Mouse (Mus musculus): ENCODE data around the gene Slc39a5. TPM values are rescaled to one million over a fixed set of nuclear protein-coding genes. Genes with fewer than 3 reads are reported as not detected.

Gene Slc39a5
- polyA plus RNA-seq, 1 experiment, result not detected

GRCm38 (mm10) chr10:128370021-128370420 is 31.0 kb downstream of the Slc39a5 start:
- no peaks in the 10 kb centered on the region; the same call in 1 of the 2 replicates for H3K4me1 ChIP-seq (ENCODE audit: control insufficient read depth, insufficient read depth, low read length)
- no peak overlapping the region for H3K4me3 ChIP-seq (replicated peaks; ENCODE audit: control insufficient read depth, low read depth, low read length)
- H3K27ac ChIP-seq (ENCODE audit: control insufficient read depth, insufficient read depth, low read depth, low read length, poor library complexity), result no peak overlapping the region
- no peak for TF ChIP-seq POLR2A (IDR thresholded peaks at IDR 0.05; ENCODE audit: borderline replicate concordance, control insufficient read depth, low read depth, low read length)
- no peak for TF ChIP-seq CTCF (IDR thresholded peaks at IDR 0.05; ENCODE audit: control insufficient read depth, insufficient read depth, low read length)
- 73% methylated on average over 6 of the region's 6 CpGs for WGBS

DNA sequence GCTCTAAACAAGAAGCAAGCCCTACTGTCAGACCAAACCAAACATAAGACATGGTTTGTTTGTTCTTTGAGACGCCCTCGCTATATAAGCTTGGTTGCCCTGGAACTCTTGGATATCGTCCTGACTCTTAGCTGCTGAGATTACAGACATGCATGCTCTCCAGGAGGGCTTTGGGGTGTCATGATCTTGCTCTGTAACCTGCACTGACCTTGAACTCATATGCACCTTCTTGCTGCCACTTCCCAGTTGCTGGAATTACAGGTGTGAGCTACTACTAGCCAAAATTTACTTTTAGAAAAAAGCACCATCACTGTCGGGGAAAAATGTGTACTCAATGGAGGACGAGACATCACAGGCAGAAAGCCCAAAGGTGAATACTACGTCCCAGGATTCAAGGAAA is 31.4 kb downstream of the Slc39a5 start:
- no peak overlapping the region for H3K4me3 ChIP-seq (replicated peaks; ENCODE audit: control insufficient read depth, low read depth, low read length)
- TF ChIP-seq CTCF (IDR thresholded peaks at IDR 0.05; ENCODE audit: control insufficient read depth, insufficient read depth, low read length), result no peak
- no peak for TF ChIP-seq POLR2A (IDR thresholded peaks at IDR 0.05; ENCODE audit: borderline replicate concordance, control insufficient read depth, low read depth, low read length)

DNA sequence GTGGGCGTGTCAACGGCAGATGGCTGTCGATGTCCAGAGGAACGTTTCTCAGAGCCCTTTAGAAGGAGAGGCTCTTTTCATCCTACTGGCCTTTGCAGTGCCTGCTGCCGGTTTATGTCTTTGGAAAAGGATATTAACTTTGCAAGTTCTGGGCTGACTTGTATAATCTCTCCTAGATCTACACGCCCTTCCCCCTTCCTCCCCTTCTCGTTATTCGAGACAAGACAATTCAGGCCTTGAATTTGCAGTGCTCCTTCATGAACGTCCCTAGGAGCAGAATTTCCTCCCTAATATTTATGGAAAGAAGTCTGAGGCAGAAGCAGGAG is 31.8 kb downstream of the Slc39a5 start:
- Histone ChIP-seq H3K4me1 (ENCODE audit: control insufficient read depth, insufficient read depth, low read length) (no peaks in the 10 kb centered on the region; the same call in 1 of the 2 replicates), H3K4me3 (replicated peaks; ENCODE audit: control insufficient read depth, low read depth, low read length) (peak overlapping the region; percentile 88), H3K27ac (ENCODE audit: control insufficient read depth, insufficient read depth, low read depth, low read length, poor library complexity) (peak overlapping the region; percentile 97)
- WGBS, result 3% methylated on average over 9 of the region's 9 CpGs
- TF ChIP-seq CTCF (IDR thresholded peaks at IDR 0.05; ENCODE audit: control insufficient read depth, insufficient read depth, low read length) (no peak), POLR2A (IDR thresholded peaks at IDR 0.05; ENCODE audit: borderline replicate concordance, control insufficient read depth, low read depth, low read length) (no peak)

More for the DNA sequence above, 31.4 kb downstream of the Slc39a5 start:
- no peaks in the 10 kb centered on the region; the same call in 1 of the 2 replicates for H3K4me1 ChIP-seq (ENCODE audit: control insufficient read depth, insufficient read depth, low read length)
- peak overlapping the region; percentile 97; the same call in 1 of the 2 replicates for H3K27ac ChIP-seq (ENCODE audit: control insufficient read depth, insufficient read depth, low read depth, low read length, poor library complexity)
- 77% methylated on average over 6 of the region's 6 CpGs for WGBS

DNA sequence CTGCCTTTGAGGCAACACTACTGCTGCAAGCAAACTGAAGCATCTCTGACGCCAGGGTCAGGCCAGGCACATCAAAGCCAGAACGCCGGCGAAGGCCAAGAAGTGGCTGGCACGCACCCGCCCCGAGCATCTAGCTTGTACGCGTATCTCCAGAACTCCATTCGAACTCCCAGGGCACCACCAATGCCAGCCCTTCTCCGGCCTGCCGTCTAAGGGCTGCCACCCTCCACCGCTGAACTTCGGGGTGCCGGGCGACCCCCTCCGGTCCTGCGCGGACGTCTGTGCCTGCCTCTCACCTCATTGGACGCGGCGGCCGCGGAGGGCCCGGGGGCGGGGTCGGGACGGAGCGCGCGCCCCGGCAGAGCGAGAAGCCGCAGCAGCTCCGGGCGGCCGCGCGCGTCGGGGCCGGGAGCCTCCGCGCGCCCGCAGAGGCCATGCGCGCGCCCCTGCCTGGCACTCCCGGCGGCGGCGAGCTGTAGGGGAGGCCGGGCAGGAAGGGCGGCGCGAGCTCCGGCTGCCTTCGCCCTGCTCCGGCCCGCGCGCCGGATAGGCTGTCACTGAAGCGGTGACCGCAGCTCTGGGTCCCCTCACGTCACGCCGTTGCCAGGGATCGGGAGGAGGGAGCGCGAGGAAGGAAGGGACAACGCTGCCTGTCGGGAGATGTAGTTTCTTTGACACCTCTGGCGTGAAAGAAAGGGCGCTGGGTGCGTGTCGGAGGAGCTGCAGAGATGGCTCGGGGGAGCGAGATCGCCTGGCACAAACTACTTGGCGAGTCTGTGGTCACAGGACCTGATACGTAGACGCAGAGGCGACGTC is 32.4 kb downstream of the Slc39a5 start, which contains the start of gene Coq10a:
Gene Coq10a (minus strand): TSS at position 596 of the 816 bp plus-strand sequence.
- under 1% methylated on average over 87 of the region's 87 CpGs for WGBS
- Histone ChIP-seq H3K27ac (ENCODE audit: control insufficient read depth, insufficient read depth, low read depth, low read length, poor library complexity) (peak within 1 kb of the TSS; percentile 97), H3K4me3 (replicated peaks; ENCODE audit: control insufficient read depth, low read depth, low read length) (peak within 1 kb of the TSS; percentile 88), H3K4me1 (ENCODE audit: control insufficient read depth, insufficient read depth, low read length) (no peaks in the 10 kb centered on the region; the same call in 1 of the 2 replicates)
- TF ChIP-seq POLR2A (IDR thresholded peaks at IDR 0.05; ENCODE audit: borderline replicate concordance, control insufficient read depth, low read depth, low read length) (peak; percentile 92; the same call in 1 of the 2 replicates), CTCF (IDR thresholded peaks at IDR 0.05; ENCODE audit: control insufficient read depth, insufficient read depth, low read length) (no peak)

DNA sequence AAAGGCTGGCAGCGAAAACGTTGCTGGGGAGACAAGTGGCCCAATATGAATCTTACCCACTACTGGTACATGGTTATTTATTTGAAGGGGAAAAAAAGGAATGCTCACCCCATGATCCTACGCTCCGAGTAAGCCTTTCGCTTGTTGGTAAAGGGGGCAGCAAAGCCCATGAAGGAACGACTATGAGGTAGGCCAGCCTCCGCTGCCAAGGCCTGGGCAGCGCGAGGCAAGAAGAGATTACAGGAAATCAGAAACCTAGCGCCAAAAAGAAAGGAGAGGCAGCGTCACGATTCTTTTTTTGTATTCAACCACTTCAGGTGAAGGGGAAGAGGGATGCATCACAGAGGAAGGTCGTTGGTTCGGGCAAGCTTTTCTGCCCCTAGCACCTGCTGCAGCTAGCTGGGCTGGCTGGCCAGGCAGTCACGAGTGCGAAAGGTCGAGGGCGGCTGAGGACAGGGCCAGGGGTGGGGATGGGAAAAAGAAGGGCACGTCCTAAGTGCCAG is 33.1 kb downstream of the Slc39a5 start:
- 17% methylated on average over 19 of the region's 19 CpGs for WGBS
- TF ChIP-seq CTCF (IDR thresholded peaks at IDR 0.05; ENCODE audit: control insufficient read depth, insufficient read depth, low read length) (no peak), POLR2A (IDR thresholded peaks at IDR 0.05; ENCODE audit: borderline replicate concordance, control insufficient read depth, low read depth, low read length) (no peak)
- peak overlapping the region; percentile 75 for H3K4me3 ChIP-seq (replicated peaks; ENCODE audit: control insufficient read depth, low read depth, low read length)
- no peaks in the 10 kb centered on the region; the same call in 1 of the 2 replicates for H3K4me1 ChIP-seq (ENCODE audit: control insufficient read depth, insufficient read depth, low read length)
- H3K27ac ChIP-seq (ENCODE audit: control insufficient read depth, insufficient read depth, low read depth, low read length, poor library complexity), result peak overlapping the region; percentile 97

DNA sequence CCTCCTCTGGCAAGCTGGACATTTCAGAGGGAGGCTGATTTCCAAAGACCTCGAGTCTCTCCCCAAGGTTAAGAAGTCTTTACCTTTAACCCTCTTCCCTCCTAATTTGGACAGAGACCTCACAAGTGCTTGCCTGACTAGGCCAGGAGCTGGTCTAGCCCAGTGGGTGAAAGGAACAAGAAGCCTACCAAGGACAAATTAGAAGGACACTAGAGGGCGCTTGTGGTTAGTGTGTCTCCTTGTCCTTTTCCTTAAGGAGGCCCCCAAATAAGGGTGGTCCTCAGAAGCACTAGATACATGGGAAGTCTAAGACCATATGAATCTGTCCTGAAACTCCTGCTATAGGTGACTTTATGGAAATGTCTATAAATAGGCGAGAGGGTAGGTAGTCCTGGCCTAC is 38.5 kb downstream of the Slc39a5 start:
- Histone ChIP-seq H3K4me1 (ENCODE audit: control insufficient read depth, insufficient read depth, low read length) (no peaks in the 10 kb centered on the region; the same call in 1 of the 2 replicates), H3K4me3 (replicated peaks; ENCODE audit: control insufficient read depth, low read depth, low read length) (no peak overlapping the region), H3K27ac (ENCODE audit: control insufficient read depth, insufficient read depth, low read depth, low read length, poor library complexity) (no peak overlapping the region)
- TF ChIP-seq CTCF (IDR thresholded peaks at IDR 0.05; ENCODE audit: control insufficient read depth, insufficient read depth, low read length) (no peak), POLR2A (IDR thresholded peaks at IDR 0.05; ENCODE audit: borderline replicate concordance, control insufficient read depth, low read depth, low read length) (no peak)
- WGBS, result 49% methylated on average over 3 of the region's 3 CpGs

DNA sequence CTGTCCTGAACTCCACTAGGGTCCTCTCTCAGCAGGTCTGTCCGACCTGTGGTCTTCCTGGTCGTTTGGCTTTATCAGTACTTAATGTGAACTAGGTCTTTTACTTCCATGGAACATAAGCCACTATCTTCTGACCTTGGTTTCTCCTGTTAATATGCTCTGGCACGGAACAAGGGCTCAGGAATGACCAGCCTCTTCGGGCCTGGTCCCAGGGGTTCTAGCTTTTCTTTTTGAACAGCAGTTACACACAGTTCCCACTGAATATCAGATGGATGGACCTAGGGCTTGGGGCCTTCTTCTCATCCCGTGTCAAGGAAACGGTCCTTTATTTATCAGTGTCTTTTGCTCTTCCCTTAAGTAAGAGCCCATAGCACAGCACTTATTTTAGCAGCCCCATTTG is 39.2 kb downstream of the Slc39a5 start:
- Histone ChIP-seq H3K27ac (ENCODE audit: control insufficient read depth, insufficient read depth, low read depth, low read length, poor library complexity) (no peak overlapping the region), H3K4me1 (ENCODE audit: control insufficient read depth, insufficient read depth, low read length) (no peaks in the 10 kb centered on the region; the same call in 1 of the 2 replicates), H3K4me3 (replicated peaks; ENCODE audit: control insufficient read depth, low read depth, low read length) (no peak overlapping the region)
- 87% methylated on average over 6 of the region's 6 CpGs for WGBS
- no peak for TF ChIP-seq POLR2A (IDR thresholded peaks at IDR 0.05; ENCODE audit: borderline replicate concordance, control insufficient read depth, low read depth, low read length)
- no peak for TF ChIP-seq CTCF (IDR thresholded peaks at IDR 0.05; ENCODE audit: control insufficient read depth, insufficient read depth, low read length)

DNA sequence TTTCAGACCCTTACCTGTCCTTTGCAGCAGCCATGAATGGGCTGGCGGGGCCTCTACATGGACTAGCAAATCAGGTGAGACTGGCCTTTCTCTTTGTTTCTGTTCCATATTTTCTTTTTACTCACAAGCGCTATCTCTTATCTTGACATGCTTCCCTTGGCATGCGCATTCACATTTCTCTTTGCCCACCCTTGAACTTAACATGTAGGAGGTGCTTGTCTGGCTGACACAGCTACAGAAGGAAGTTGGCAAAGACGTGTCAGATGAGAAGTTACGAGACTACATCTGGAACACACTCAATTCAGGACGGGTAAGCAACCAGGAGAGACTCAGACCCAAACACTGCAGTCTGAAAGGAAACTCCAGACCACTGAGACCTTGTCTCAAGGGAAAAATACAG is 41.8 kb downstream of the Slc39a5 start:
- Histone ChIP-seq H3K4me3 (replicated peaks; ENCODE audit: control insufficient read depth, low read depth, low read length) (no peak overlapping the region), H3K4me1 (ENCODE audit: control insufficient read depth, insufficient read depth, low read length) (no peaks in the 10 kb centered on the region; the same call in 1 of the 2 replicates), H3K27ac (ENCODE audit: control insufficient read depth, insufficient read depth, low read depth, low read length, poor library complexity) (no peak overlapping the region)
- TF ChIP-seq CTCF (IDR thresholded peaks at IDR 0.05; ENCODE audit: control insufficient read depth, insufficient read depth, low read length) (no peak), POLR2A (IDR thresholded peaks at IDR 0.05; ENCODE audit: borderline replicate concordance, control insufficient read depth, low read depth, low read length) (no peak)
- WGBS, result 69% methylated on average over 6 of the region's 6 CpGs
